Mouse (Mus musculus): ENCODE measurements around the gene Sh3bp1. TPM values are rescaled to one million over a fixed set of nuclear protein-coding genes. Genes with fewer than 3 reads are reported as not detected.

Gene Sh3bp1
- polyA plus RNA-seq (2015; fragmentation: Nextera tagmentation; extraction: Ambion mirVana) = 34.8 and 36.9 TPM in 2 replicates

DNA sequence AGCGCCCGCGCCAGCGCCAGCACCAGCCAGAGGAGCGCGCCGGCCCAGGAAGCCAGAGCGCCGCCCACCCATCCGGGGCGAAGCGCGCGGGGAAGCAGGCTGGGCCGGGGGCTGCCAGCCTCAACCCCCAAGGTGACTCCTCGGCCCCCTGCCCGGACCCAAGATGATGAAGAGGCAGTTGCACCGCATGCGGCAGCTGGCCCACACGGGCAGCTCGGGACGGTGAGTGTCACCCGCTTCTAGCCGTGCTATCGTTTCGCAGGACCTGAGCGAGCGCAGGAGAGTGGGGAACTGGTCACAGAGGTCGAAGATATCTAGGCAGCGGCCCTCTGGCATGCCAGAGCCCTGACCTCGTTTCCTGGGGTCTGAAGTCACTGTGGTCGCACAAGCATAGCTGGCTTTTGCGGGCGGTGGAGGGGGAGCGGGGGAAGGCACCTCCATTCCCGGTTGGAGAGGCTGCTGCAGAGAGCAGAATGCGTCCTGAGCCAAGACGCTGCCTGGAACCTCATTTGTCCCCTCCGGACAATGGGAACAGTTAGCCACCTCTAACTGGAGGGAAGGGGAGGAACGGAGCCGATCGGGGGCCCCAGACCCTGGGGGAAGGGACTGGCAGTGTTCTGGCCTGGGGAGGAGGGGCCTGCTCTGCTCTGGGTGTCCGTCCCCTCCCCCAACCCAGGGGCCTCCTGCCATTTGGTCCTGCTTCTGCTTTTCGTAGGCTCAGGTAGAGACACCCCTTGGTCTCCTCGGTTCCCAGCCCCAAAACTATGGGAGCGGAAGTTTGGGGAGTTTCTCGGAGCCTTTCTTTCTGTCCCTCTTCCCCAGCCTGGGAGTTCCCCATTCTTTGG is at the start of gene Sh3bp1:
Gene Sh3bp1 (plus strand): TSS at position 29 of the 845 bp plus-strand sequence.
- Histone ChIP-seq H3K4me1 (peaks cover 50% of the 10 kb centered on the region), H3K9me3 (no peaks in the 10 kb centered on the region), H3K4me3 (replicated peaks) (peak within 1 kb of the TSS; percentile 86), H3K27ac (peak within 1 kb of the TSS; percentile 84), H3K4me2 (peak within 1 kb of the TSS; percentile 83), H3K36me3 (peaks cover 11% of the 10 kb centered on the region), H3K27me3 (replicated peaks) (no peaks in the 10 kb centered on the region), H3K9ac (peak within 1 kb of the TSS; percentile 84)
- ATAC-seq (ENCODE audit: insufficient read depth, low FRiP score, low read depth) = peak; percentile 52; the same call in 1 of the 2 replicates
- under 1% methylated on average over 47 of the region's 47 CpGs for WGBS

DNA sequence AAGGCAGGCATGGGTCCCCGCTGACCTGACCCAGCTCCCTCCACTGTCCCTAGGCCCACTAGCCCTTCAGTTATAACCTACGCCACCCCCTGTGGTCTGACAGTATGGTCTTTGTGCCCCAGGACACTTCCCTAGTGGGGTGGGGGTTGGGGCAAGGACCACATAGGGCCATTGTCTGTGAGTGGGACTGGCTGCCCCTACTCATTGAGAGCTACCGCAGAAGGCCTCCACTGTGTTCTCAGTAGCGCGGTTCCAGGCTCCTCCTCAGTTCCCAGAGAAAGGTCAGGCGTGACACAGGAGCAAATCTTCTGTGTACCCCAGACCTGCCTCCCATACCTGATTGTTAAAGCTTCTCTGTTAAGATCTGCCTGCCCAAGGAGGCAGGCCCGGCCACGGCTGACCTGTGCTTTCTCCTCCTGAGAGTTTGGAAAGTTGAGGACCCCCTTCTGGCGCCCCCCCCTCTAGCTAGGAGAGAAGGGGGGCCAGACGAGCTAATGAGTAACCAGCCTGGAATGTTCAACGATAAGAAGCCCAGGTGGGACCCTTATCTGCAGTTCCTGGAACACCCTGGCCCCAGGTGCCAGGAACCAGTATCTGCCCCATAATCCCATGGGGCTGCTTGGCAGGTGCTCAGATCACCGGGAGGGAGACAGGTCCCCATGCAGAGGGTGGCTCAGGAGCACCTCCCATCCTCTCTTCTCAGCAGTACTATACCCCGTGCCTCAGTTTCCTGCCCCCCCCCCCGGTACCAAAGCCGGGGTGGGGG is 49.3 kb upstream of the Sh3bp1 start:
- WGBS = 56% methylated on average over 14 of the region's 15 CpGs
- H3K4me2 ChIP-seq = no peak overlapping the region
- no peaks in the 10 kb centered on the region for H3K27me3 ChIP-seq (replicated peaks)
- no peak overlapping the region for H3K4me3 ChIP-seq (replicated peaks)
- no peaks in the 10 kb centered on the region for H3K36me3 ChIP-seq
- peak; percentile 74 for ATAC-seq (ENCODE audit: insufficient read depth, low FRiP score, low read depth)
- peaks cover 39% of the 10 kb centered on the region for H3K4me1 ChIP-seq
- H3K9ac ChIP-seq = no peak overlapping the region
- peak overlapping the region; percentile 91 for H3K27ac ChIP-seq
- no peaks in the 10 kb centered on the region for H3K9me3 ChIP-seq

DNA sequence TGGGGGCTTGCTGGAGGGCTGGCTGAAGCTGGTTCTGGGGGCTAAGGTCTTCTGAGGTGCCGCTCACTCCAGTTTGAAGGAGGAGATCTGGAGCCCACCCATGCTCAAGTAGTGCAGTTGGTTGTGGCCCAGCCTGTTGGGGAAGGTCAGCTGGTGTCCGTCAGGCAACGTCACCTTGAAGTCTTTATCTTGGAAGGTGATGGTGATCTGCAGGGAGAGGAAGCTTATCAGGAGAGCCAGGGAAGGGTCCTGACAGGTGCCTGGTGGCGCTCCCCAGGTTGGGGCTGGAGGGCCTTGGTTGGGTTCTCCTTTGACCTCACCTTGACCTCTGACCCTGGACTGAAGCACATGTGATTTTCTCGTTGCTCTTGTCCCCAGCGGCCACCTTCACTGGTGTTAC is 48.6 kb upstream of the Sh3bp1 start:
- Histone ChIP-seq H3K27ac (peak overlapping the region; percentile 91), H3K9ac (no peak overlapping the region), H3K36me3 (no peaks in the 10 kb centered on the region), H3K4me1 (peaks cover 32% of the 10 kb centered on the region), H3K4me2 (no peak overlapping the region), H3K4me3 (replicated peaks) (no peak overlapping the region), H3K27me3 (replicated peaks) (no peaks in the 10 kb centered on the region), H3K9me3 (no peaks in the 10 kb centered on the region)
- no peak for ATAC-seq (ENCODE audit: insufficient read depth, low FRiP score, low read depth)
- WGBS = 41% methylated on average over 6 of the region's 6 CpGs

DNA sequence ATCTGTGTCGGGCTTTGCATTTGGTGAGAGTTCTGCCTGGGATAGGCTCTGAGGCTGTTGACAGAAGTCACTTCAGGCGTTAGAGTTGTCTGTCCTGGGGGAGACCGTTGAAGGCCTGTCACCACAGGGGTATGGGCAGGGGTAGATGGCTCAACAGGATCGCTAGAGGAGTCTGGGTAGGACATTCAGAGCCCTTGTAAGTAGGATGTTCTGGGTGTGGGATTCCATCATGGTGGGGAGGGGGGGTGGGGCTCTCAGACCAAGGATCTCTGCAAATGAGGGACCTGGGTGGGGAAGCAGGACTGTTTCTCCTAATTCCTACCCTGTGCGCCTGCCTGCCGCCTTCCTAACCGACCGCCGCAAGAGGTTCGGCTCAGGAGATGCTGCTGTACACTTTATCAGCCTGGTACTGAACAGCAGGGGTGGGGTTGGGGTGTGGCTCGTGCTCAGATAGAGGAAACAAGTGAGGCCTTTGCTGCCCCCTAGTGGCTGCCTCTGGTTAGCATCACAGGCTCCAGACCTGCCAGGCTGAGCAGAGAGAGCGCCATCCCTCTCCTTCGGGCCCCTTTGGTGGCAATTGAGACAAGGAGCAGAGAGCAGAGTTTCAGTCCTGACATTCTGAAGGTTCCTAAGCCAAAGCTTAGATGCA is 47.9 kb upstream of the Sh3bp1 start:
- H3K27ac ChIP-seq = peak overlapping the region; percentile 91
- WGBS = 8% methylated on average over 13 of the region's 13 CpGs
- H3K4me3 ChIP-seq (replicated peaks) = no peak overlapping the region
- H3K4me1 ChIP-seq = peaks cover 28% of the 10 kb centered on the region
- no peak overlapping the region for H3K9ac ChIP-seq
- H3K36me3 ChIP-seq = no peaks in the 10 kb centered on the region
- peak; percentile 74 for ATAC-seq (ENCODE audit: insufficient read depth, low FRiP score, low read depth)
- no peaks in the 10 kb centered on the region for H3K9me3 ChIP-seq
- H3K27me3 ChIP-seq (replicated peaks) = no peaks in the 10 kb centered on the region
- H3K4me2 ChIP-seq = peak overlapping the region; percentile 24; the same call in 1 of the 2 replicates

DNA sequence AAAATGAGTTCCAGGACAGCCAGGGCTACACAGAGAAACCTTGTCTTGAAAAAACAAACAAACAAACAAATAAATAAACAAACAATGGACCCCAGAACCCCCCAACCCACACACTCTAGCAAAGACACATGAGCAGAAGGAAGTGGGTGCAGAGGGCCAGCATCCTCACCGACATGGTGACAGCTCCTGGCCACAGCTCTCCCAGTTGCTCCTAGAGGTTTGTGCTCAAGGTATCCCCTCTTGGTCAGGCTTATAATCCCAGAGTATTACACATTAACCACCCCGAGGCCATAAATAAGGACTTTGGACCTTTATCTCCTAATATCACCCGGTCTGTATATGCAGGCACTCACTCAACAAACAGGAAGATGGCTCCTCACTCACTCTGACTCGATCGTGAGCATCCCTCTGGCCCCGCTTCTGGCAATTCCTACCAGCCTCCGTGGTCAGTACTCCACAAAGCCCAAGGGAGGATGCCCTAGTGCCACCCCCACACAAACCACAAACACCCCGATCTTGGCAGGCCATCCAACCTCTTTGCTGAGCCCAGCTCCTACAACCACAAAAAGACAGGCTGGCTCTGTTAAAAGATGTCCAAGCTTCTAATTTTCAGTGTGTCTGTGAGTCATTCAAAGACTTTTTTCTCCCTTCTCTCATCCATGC is 44.1 kb upstream of the Sh3bp1 start, which contains the start of gene Lgals2:
Gene Lgals2 (minus strand): TSS at position 227 of the 663 bp plus-strand sequence.
- H3K27me3 ChIP-seq (replicated peaks) = no peaks in the 10 kb centered on the region
- H3K36me3 ChIP-seq = no peaks in the 10 kb centered on the region
- WGBS = 64% methylated on average over 8 of the region's 8 CpGs
- peaks cover 12% of the 10 kb centered on the region for H3K4me1 ChIP-seq
- H3K9me3 ChIP-seq = no peaks in the 10 kb centered on the region
- H3K4me3 ChIP-seq (replicated peaks) = no peak within 1 kb of the TSS; the same call in 1 of the 2 replicates
- no peak within 1 kb of the TSS for H3K27ac ChIP-seq
- no peak within 1 kb of the TSS for H3K4me2 ChIP-seq
- H3K9ac ChIP-seq = no peak within 1 kb of the TSS
- no peak for ATAC-seq (ENCODE audit: insufficient read depth, low FRiP score, low read depth)

DNA sequence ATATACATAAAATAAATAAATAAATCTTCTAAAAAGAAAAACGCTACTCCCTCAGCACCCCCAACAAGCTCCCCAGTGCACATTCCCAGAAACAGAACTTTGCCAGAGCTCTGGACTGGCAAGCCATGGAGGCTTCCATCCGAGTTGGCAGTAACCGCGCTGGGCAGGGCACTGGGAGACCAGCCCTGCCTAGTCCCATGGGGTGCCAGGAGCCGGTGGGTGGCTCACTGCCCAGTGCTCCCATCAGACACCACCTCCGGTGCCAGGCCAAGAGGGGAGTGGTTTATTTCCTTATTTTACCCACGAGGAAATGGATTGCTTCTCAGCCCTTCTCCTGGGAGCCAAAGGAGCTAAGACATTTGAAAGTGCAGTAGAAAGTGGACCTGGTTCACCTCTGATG is 42.6 kb upstream of the Sh3bp1 start:
- no peak overlapping the region for H3K9ac ChIP-seq
- ATAC-seq (ENCODE audit: insufficient read depth, low FRiP score, low read depth) = no peak
- no peaks in the 10 kb centered on the region for H3K36me3 ChIP-seq
- H3K9me3 ChIP-seq = no peaks in the 10 kb centered on the region
- H3K27ac ChIP-seq = no peak overlapping the region
- no peak overlapping the region for H3K4me2 ChIP-seq
- H3K4me3 ChIP-seq (replicated peaks) = no peak overlapping the region
- H3K27me3 ChIP-seq (replicated peaks) = no peaks in the 10 kb centered on the region
- no peaks in the 10 kb centered on the region for H3K4me1 ChIP-seq
- WGBS = 74% methylated on average over 7 of the region's 7 CpGs

DNA sequence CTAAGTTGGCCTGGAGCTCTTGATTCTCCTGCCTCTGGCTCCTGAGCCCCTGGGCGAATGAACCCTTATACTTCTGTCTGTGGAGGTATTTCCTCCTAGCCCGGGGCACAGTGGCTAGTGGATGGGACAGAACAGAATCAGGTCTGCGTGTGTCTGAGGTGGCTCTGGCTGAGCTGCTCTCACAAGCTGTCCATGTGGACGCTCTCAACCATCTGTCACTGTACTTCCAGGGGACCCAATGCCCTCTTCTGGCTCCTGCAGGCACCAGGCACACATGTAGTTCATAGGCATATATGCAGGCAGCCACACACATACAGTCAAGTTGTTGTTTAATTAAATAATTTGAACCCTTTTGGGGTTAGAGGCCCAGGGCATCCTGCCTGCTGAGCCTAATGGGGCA is 40.3 kb upstream of the Sh3bp1 start:
- no peaks in the 10 kb centered on the region for H3K9me3 ChIP-seq
- H3K27me3 ChIP-seq (replicated peaks) = no peaks in the 10 kb centered on the region
- no peak overlapping the region for H3K27ac ChIP-seq
- WGBS = 66% methylated on average over 4 of the region's 4 CpGs
- ATAC-seq (ENCODE audit: insufficient read depth, low FRiP score, low read depth) = no peak
- no peak overlapping the region for H3K9ac ChIP-seq
- H3K4me3 ChIP-seq (replicated peaks) = no peak overlapping the region
- H3K4me2 ChIP-seq = no peak overlapping the region
- peaks cover 6% of the 10 kb centered on the region; the same call in 1 of the 2 replicates for H3K4me1 ChIP-seq
- H3K36me3 ChIP-seq = no peaks in the 10 kb centered on the region

DNA sequence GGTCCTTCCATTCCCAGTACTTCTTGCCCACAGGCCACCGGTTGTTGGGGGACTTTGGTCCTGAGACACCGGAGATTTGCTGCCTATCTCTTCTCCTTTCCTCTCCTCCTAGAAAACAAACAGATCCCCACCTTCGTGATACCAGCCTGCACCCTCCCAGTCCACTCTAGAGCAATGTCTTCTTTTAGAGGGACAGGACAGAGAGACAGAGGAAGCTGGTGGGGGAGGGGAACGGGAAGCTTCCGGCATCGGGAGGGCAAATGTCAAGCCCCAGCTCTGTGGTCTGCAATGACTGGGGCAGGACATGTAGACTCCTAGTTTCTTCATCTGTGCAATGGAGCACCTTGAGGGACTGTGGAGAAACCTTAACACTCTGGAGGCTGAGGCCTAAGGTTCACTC is 39.9 kb upstream of the Sh3bp1 start:
- Histone ChIP-seq H3K36me3 (no peaks in the 10 kb centered on the region), H3K4me2 (no peak overlapping the region), H3K27me3 (replicated peaks) (no peaks in the 10 kb centered on the region), H3K9me3 (no peaks in the 10 kb centered on the region), H3K4me1 (peaks cover 6% of the 10 kb centered on the region; the same call in 1 of the 2 replicates), H3K27ac (no peak overlapping the region), H3K4me3 (replicated peaks) (no peak overlapping the region), H3K9ac (no peak overlapping the region)
- WGBS = 57% methylated on average over 6 of the region's 6 CpGs
- ATAC-seq (ENCODE audit: insufficient read depth, low FRiP score, low read depth) = no peak

DNA sequence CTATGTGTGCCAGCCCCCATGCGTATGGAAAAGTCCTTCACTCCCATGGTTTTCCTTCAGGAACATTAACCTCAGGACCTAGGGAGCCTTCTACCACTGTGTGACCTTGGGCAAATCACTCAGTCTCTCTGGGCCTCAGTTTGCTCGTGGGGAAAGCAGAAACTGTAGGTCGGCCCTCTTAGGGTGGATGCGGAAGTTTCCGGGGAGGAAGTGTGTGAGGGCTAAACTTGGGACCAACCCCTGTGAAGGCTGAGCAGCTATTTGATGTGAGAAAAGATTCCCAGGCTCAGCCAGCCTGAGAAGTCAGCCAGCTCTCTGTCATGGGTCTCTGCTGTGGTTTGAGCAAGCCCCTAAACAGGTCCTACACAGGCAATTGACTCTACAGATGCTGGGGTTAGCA is 37.3 kb upstream of the Sh3bp1 start:
- Histone ChIP-seq H3K36me3 (no peaks in the 10 kb centered on the region), H3K9me3 (no peaks in the 10 kb centered on the region), H3K27me3 (replicated peaks) (no peaks in the 10 kb centered on the region), H3K9ac (no peak overlapping the region), H3K27ac (no peak overlapping the region), H3K4me3 (replicated peaks) (no peak overlapping the region), H3K4me2 (no peak overlapping the region), H3K4me1 (peaks cover 6% of the 10 kb centered on the region; the same call in 1 of the 2 replicates)
- ATAC-seq (ENCODE audit: insufficient read depth, low FRiP score, low read depth) = no peak
- WGBS = 79% methylated on average over 5 of the region's 5 CpGs

DNA sequence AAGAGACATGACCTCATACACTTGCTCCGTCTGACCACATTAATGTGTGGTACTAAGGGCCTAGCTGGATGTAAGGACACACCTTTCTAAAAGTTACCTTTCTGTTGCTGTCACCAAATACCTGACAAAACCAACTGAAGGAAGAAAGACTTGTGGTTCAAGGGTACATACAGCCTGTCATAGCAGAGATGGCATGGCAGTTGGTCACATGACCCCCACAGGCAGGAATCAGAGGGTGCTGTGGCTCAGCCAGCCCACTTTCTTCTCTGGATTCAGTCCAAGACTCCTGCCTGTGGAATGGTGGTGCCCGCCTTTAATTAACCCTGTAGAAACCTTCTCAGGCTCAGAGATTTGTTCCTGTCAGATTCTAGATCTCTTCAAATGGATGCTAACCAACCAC is 36.4 kb upstream of the Sh3bp1 start:
- Histone ChIP-seq H3K27ac (no peak overlapping the region), H3K4me1 (peaks cover 12% of the 10 kb centered on the region), H3K9me3 (no peaks in the 10 kb centered on the region), H3K9ac (no peak overlapping the region), H3K4me2 (no peak overlapping the region), H3K27me3 (replicated peaks) (no peaks in the 10 kb centered on the region), H3K36me3 (no peaks in the 10 kb centered on the region), H3K4me3 (replicated peaks) (no peak overlapping the region)
- ATAC-seq (ENCODE audit: insufficient read depth, low FRiP score, low read depth) = no peak
- WGBS = 56% methylated on average over 2 of the region's 2 CpGs

DNA sequence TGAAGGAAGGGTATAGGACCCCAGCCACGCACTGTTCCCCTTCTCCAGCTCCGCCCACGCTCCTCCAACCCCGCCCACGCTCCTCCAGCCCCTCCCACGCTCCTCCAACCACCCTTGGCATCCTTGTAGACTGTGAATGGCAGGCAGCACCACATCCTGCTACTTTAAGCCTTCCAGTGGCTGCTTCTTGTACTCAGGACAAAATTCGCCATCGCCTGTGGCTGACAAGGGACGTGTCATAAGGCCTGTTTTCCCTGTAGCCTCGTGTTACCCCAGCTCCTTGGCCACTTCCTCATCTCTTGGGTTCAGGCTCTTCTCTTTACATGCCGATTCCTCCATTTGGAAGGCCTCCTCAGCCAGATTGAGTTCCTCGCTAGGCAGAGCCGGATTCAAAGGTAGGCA is 35.7 kb upstream of the Sh3bp1 start:
- no peaks in the 10 kb centered on the region for H3K27me3 ChIP-seq (replicated peaks)
- H3K9ac ChIP-seq = no peak overlapping the region
- WGBS = 52% methylated on average over 13 of the region's 13 CpGs
- H3K36me3 ChIP-seq = no peaks in the 10 kb centered on the region
- H3K27ac ChIP-seq = peak overlapping the region; percentile 22; the same call in 1 of the 2 replicates
- H3K4me1 ChIP-seq = peaks cover 19% of the 10 kb centered on the region
- H3K4me2 ChIP-seq = no peak overlapping the region
- H3K9me3 ChIP-seq = no peaks in the 10 kb centered on the region
- no peak overlapping the region for H3K4me3 ChIP-seq (replicated peaks)
- ATAC-seq (ENCODE audit: insufficient read depth, low FRiP score, low read depth) = no peak

All from stomach, embryonic 15.5 days (tissue).